Mouse (Mus musculus) embryonic facial prominence, embryonic 14.5 days (tissue): ENCODE measurements around the gene Ugt1a7c. TPM values are rescaled to one million over a fixed set of nuclear protein-coding genes. Genes with fewer than 3 reads are reported as not detected.
"Not testable (repeated sequence)": the region's sequence is repeated elsewhere in the genome, so short reads cannot be mapped to it uniquely, and the experiment has no call there.

Source experiments
- ATAC-seq: fragments of 200-750 bp; cut with Nextera tagmentation; 2 replicates; pipeline ENCODE4 v1.8.0; 2017; ENCODE audit warnings: low read depth, moderate number of reproducible peaks, moderate TSS enrichment
- DNase-seq: peaks from one replicate; pipeline ENCODE4 v3.0.0-alpha.2; 2015; ENCODE audit warnings: low spot score
- H3K27ac ChIP-seq: fragments of 300-500 bp; sonication (generic); replicated peaks from 2 replicates; pipeline ENCODE4 v1.5.1; 2014; ENCODE audit warnings: low read depth, mild to moderate bottlenecking, low read length, moderate library complexity
- H3K27me3 ChIP-seq: fragments of 300-500 bp; sonication (generic); replicated peaks from 2 replicates; pipeline ENCODE4 v1.6.1; 2014; ENCODE audit warnings: low read length; ENCODE audit not compliant: control insufficient read depth, insufficient read depth
- H3K36me3 ChIP-seq: fragments of 300-500 bp; sonication (generic); 2 replicates; pipeline ENCODE4 v1.6.1; 2014; ENCODE audit warnings: low read length, mixed read lengths; ENCODE audit not compliant: control insufficient read depth, insufficient read depth
- H3K4me1 ChIP-seq: fragments of 300-500 bp; sonication (generic); 2 replicates; pipeline ENCODE4 v1.6.1; 2014; ENCODE audit warnings: antibody characterized with exemption, low read length; ENCODE audit not compliant: control insufficient read depth, insufficient read depth
- H3K4me2 ChIP-seq: fragments of 300-500 bp; sonication (generic); 2 replicates; pipeline ENCODE4 v1.6.1; 2014; ENCODE audit warnings: low read depth, mild to moderate bottlenecking, low read length, moderate library complexity, mixed read lengths
- H3K4me3 ChIP-seq: fragments of 300-500 bp; sonication (generic); 2 replicates; pipeline ENCODE4 v1.5.1; 2014; ENCODE audit warnings: low read depth, mild to moderate bottlenecking, low read length
- H3K9ac ChIP-seq: fragments of 300-500 bp; sonication (generic); 2 replicates; pipeline ENCODE4 v1.6.1; 2014; ENCODE audit warnings: low read depth, mild to moderate bottlenecking, low read length, moderate library complexity, mixed read lengths
- H3K9me3 ChIP-seq: fragments of 300-500 bp; sonication (generic); 2 replicates; pipeline ENCODE4 v1.6.1; 2016; ENCODE audit warnings: low read length; ENCODE audit not compliant: control insufficient read depth
- WGBS: fragments of 180-500 bp; shearing (Covaris S2); extraction: QIAGEN DNeasy Blood & Tissue Kit; methylation state at CpG from one replicate; pipeline ENCODE4 v1.1.7; 2014; 5-methylcytosine and 5-hydroxymethylcytosine counted together
- polyA plus RNA-seq: library from polyadenylated mRNA; unstranded; fragments of >200 nt; fragmentation: Nextera tagmentation; extraction: Ambion mirVana; gene quantifications from 2 replicates; pipeline ENCODE4 v1.2.1, GENCODE M21; 2014

The Ugt1a7c gene
- 2.4 and 3.9 TPM in 2 replicates for polyA plus RNA-seq

- ATAC-seq (no peak), DNase-seq (peak; percentile 61)
- Histone ChIP-seq H3K4me2 (peak within 1 kb of the TSS; percentile 36; the same call in 1 of the 2 replicates), H3K4me3 (no peak within 1 kb of the TSS), H3K36me3 (no peaks in the 10 kb centered on the region), H3K4me1 (peaks cover 5% of the 10 kb centered on the region; the same call in 1 of the 2 replicates), H3K9ac (no peak within 1 kb of the TSS; the same call in 1 of the 2 replicates), H3K9me3 (no peaks in the 10 kb centered on the region), H3K27ac (peak within 1 kb of the TSS; percentile 80), H3K27me3 (no peaks in the 10 kb centered on the region)
- 30% methylated on average over 10 of the region's 10 CpGs for WGBS
These were observed at the start of gene Ugt1a7c for GRCm38 (mm10) chr1:88094941-88095492. Gene Ugt1a7c (plus strand): TSS chr1:88095062.

- not testable (repeated sequence) for DNase-seq, H3K4me2 ChIP-seq, H3K9ac ChIP-seq, H3K4me3 ChIP-seq, H3K27ac ChIP-seq, H3K27me3 ChIP-seq, H3K4me1 ChIP-seq, ATAC-seq, H3K9me3 ChIP-seq, H3K36me3 ChIP-seq
- whole genome bisulfite sequencing = 74% methylated on average over 2 of the region's 2 CpGs
These were observed 47.5 kb upstream of the Ugt1a7c start for GRCm38 (mm10) chr1:88047408-88047807.

GRCm38 (mm10) chr1:88055088-88055487 is 39.8 kb upstream of the Ugt1a7c start, which contains the start of gene Ugt1a10:
Gene Ugt1a10 (plus strand): TSS chr1:88055388.
- Histone ChIP-seq H3K27me3 (no peaks in the 10 kb centered on the region), H3K27ac (no peak within 1 kb of the TSS), H3K9me3 (no peaks in the 10 kb centered on the region), H3K4me2 (no peak within 1 kb of the TSS), H3K36me3 (no peaks in the 10 kb centered on the region), H3K9ac (no peak within 1 kb of the TSS), H3K4me1 (no peaks in the 10 kb centered on the region), H3K4me3 (no peak within 1 kb of the TSS)
- no peak for ATAC-seq
- no peak for DNase-seq
- 84% methylated on average over 1 of the region's 1 CpGs for WGBS

- H3K4me3 ChIP-seq, H3K9ac ChIP-seq, H3K9me3 ChIP-seq, H3K27ac ChIP-seq, ATAC-seq, H3K36me3 ChIP-seq, H3K27me3 ChIP-seq, H3K4me2 ChIP-seq, H3K4me1 ChIP-seq, DNase-seq: not testable (repeated sequence)
- 69% methylated on average over 1 of the region's 2 CpGs for WGBS
These were observed 28.3 kb upstream of the Ugt1a7c start for GRCm38 (mm10) chr1:88066472-88067102.

- no peak within 1 kb of the TSS for H3K27ac ChIP-seq
- no peaks in the 10 kb centered on the region for H3K9me3 ChIP-seq
- no peaks in the 10 kb centered on the region for H3K27me3 ChIP-seq
- DNase-seq = no peak
- no peak within 1 kb of the TSS for H3K4me2 ChIP-seq
- no peak for ATAC-seq
- H3K9ac ChIP-seq = no peak within 1 kb of the TSS
- 73% methylated on average over 2 of the region's 2 CpGs for WGBS
- no peak within 1 kb of the TSS for H3K4me3 ChIP-seq
- no peaks in the 10 kb centered on the region for H3K36me3 ChIP-seq
- H3K4me1 ChIP-seq = no peaks in the 10 kb centered on the region
These were observed 24.4 kb upstream of the Ugt1a7c start, which contains the start of gene Ugt1a9 for GRCm38 (mm10) chr1:88070495-88070894. Gene Ugt1a9 (plus strand): TSS chr1:88070800.

- H3K27me3 ChIP-seq = no peaks in the 10 kb centered on the region
- H3K4me2 ChIP-seq = no peak overlapping the region
- DNase-seq = no peak
- no peaks in the 10 kb centered on the region for H3K36me3 ChIP-seq
- no peaks in the 10 kb centered on the region for H3K9me3 ChIP-seq
- no peak for ATAC-seq
- WGBS = 81% methylated on average over 4 of the region's 4 CpGs
- H3K9ac ChIP-seq = no peak overlapping the region
- H3K4me3 ChIP-seq = no peak overlapping the region
- H3K27ac ChIP-seq = no peak overlapping the region
- H3K4me1 ChIP-seq = no peaks in the 10 kb centered on the region
These were observed 24.0 kb upstream of the Ugt1a7c start for GRCm38 (mm10) chr1:88070902-88071301.

GRCm38 (mm10) chr1:88074471-88074870 is 20.4 kb upstream of the Ugt1a7c start:
- no peak for DNase-seq
- 82% methylated on average over 2 of the region's 2 CpGs for WGBS
- no peak overlapping the region for H3K27ac ChIP-seq
- no peaks in the 10 kb centered on the region for H3K27me3 ChIP-seq
- H3K4me3 ChIP-seq = no peak overlapping the region
- no peaks in the 10 kb centered on the region for H3K4me1 ChIP-seq
- H3K9me3 ChIP-seq = no peaks in the 10 kb centered on the region
- no peak overlapping the region for H3K4me2 ChIP-seq
- ATAC-seq = no peak
- no peaks in the 10 kb centered on the region for H3K36me3 ChIP-seq
- no peak overlapping the region for H3K9ac ChIP-seq

- DNase-seq = no peak
- WGBS = 90% methylated on average over 1 of the region's 1 CpGs
- Histone ChIP-seq H3K9ac (no peak overlapping the region), H3K4me3 (no peak overlapping the region), H3K27me3 (no peaks in the 10 kb centered on the region), H3K36me3 (no peaks in the 10 kb centered on the region), H3K4me1 (no peaks in the 10 kb centered on the region), H3K9me3 (no peaks in the 10 kb centered on the region), H3K27ac (no peak overlapping the region), H3K4me2 (no peak overlapping the region)
- no peak for ATAC-seq
These were observed 17.7 kb upstream of the Ugt1a7c start for GRCm38 (mm10) chr1:88077128-88077527.

- 90% methylated on average over 1 of the region's 1 CpGs for WGBS
- H3K9me3 ChIP-seq = no peaks in the 10 kb centered on the region
- no peak overlapping the region for H3K27ac ChIP-seq
- ATAC-seq (no peak), DNase-seq (no peak)
- H3K9ac ChIP-seq = no peak overlapping the region
- H3K4me1 ChIP-seq = no peaks in the 10 kb centered on the region
- no peak overlapping the region for H3K4me2 ChIP-seq
- H3K36me3 ChIP-seq = no peaks in the 10 kb centered on the region
- no peak overlapping the region for H3K4me3 ChIP-seq
- H3K27me3 ChIP-seq = no peaks in the 10 kb centered on the region
These were observed 13.2 kb upstream of the Ugt1a7c start for GRCm38 (mm10) chr1:88081670-88082069.
